Mouse (Mus musculus): Measurements from ENCODE around the gene Gm6890. TPM values are rescaled to one million over a fixed set of nuclear protein-coding genes. Genes with fewer than 3 reads are reported as not detected.
"Not testable (repeated sequence)": the region's sequence is repeated elsewhere in the genome, so short reads cannot be mapped to it uniquely, and the experiment has no call there.

Gm6890 gene
- not detected in 2 replicates for polyA plus RNA-seq (2012; rRNA removed)
- 0.92 TPM in 1 of 2 replicates, not detected in the other for polyA plus RNA-seq (2014; fragmentation: Nextera tagmentation; extraction: Ambion mirVana)

- H3K27me3 ChIP-seq (ENCODE audit: control insufficient read depth, insufficient read depth, low read length); H3K9ac ChIP-seq (ENCODE audit: low read depth, low read length, severe bottlenecking); H3K36me3 ChIP-seq (ENCODE audit: control insufficient read depth, insufficient read depth, low read length); ATAC-seq (ENCODE audit: low FRiP score, low read depth); H3K4me2 ChIP-seq (replicated peaks; ENCODE audit: low read depth, low read length, severe bottlenecking); H3K9me3 ChIP-seq (ENCODE audit: control insufficient read depth, low read length); H3K27ac ChIP-seq (replicated peaks; ENCODE audit: low read depth, low read length); DNase-seq (ENCODE audit: low spot score); H3K4me3 ChIP-seq (replicated peaks; ENCODE audit: low read length); H3K4me1 ChIP-seq (ENCODE audit: control insufficient read depth, insufficient read depth, low read length): not testable (repeated sequence)
- WGBS: 81% methylated on average over 8 of the region's 9 CpGs
Measured at GRCm38 (mm10) chrX:74740627-74741026, at the start of gene Gm6890. Gene Gm6890 (plus strand): TSS chrX:74740927.

GRCm38 (mm10) chrX:74726195-74726594, 14.5 kb upstream of the Gm6890 start:
- not testable (repeated sequence) for H3K4me2 ChIP-seq (replicated peaks; ENCODE audit: low read depth, low read length, severe bottlenecking); H3K27ac ChIP-seq (replicated peaks; ENCODE audit: low read depth, low read length); H3K36me3 ChIP-seq (ENCODE audit: control insufficient read depth, insufficient read depth, low read length); H3K4me1 ChIP-seq (ENCODE audit: control insufficient read depth, insufficient read depth, low read length); H3K27me3 ChIP-seq (ENCODE audit: control insufficient read depth, insufficient read depth, low read length); H3K4me3 ChIP-seq (replicated peaks; ENCODE audit: low read length); H3K9me3 ChIP-seq (ENCODE audit: control insufficient read depth, low read length); DNase-seq (ENCODE audit: low spot score); H3K9ac ChIP-seq (ENCODE audit: low read depth, low read length, severe bottlenecking); ATAC-seq (ENCODE audit: low FRiP score, low read depth)
- WGBS: 88% methylated on average over 4 of the region's 10 CpGs

GRCm38 (mm10) chrX:74770715-74771114, 30.0 kb downstream of the Gm6890 start:
- not testable (repeated sequence) for H3K9ac ChIP-seq (ENCODE audit: low read depth, low read length, severe bottlenecking); H3K4me1 ChIP-seq (ENCODE audit: control insufficient read depth, insufficient read depth, low read length); H3K27me3 ChIP-seq (ENCODE audit: control insufficient read depth, insufficient read depth, low read length); H3K4me3 ChIP-seq (replicated peaks; ENCODE audit: low read length); H3K9me3 ChIP-seq (ENCODE audit: control insufficient read depth, low read length); H3K27ac ChIP-seq (replicated peaks; ENCODE audit: low read depth, low read length); H3K36me3 ChIP-seq (ENCODE audit: control insufficient read depth, insufficient read depth, low read length); DNase-seq (ENCODE audit: low spot score); H3K4me2 ChIP-seq (replicated peaks; ENCODE audit: low read depth, low read length, severe bottlenecking); ATAC-seq (ENCODE audit: low FRiP score, low read depth)
- no CpG with 5 or more reads among the region's 1 CpGs for WGBS

Other genes with a start within 250 kb of the Gm6890 start
- not detected in 2 replicates for gene Olfr1326-ps1, start 166.0 kb upstream of the Gm6890 start, polyA plus RNA-seq (2012; rRNA removed)
- gene Olfr1326-ps1, start 166.0 kb upstream of the Gm6890 start, polyA plus RNA-seq (2014; fragmentation: Nextera tagmentation; extraction: Ambion mirVana): not detected in 2 replicates
- not detected in 2 replicates for gene Olfr1325, start 148.2 kb upstream of the Gm6890 start, polyA plus RNA-seq (2012; rRNA removed)
- gene Olfr1325, start 148.2 kb upstream of the Gm6890 start, polyA plus RNA-seq (2014; fragmentation: Nextera tagmentation; extraction: Ambion mirVana): not detected in 2 replicates
- 0.05 TPM in 1 of 2 replicates, not detected in the other for gene Gm5640, start 95.3 kb upstream of the Gm6890 start, polyA plus RNA-seq (2012; rRNA removed)
- not detected in 2 replicates for gene Gm5640, start 95.3 kb upstream of the Gm6890 start, polyA plus RNA-seq (2014; fragmentation: Nextera tagmentation; extraction: Ambion mirVana)
- gene Gm5936, start 96.3 kb downstream of the Gm6890 start, polyA plus RNA-seq (2012; rRNA removed): 0.05 TPM in 2 replicates
- gene Gm5936, start 96.3 kb downstream of the Gm6890 start, polyA plus RNA-seq (2014; fragmentation: Nextera tagmentation; extraction: Ambion mirVana): 0.07 TPM in 1 of 2 replicates, not detected in the other